Mouse (Mus musculus) spleen, adult 12 weeks (tissue): Measurements from ENCODE around the gene Dus2.

Experiments
- DNase-seq: peaks from one replicate; pipeline ENCODE4 v3.0.0; 2022; ENCODE audit warnings: low spot score

Gene Dus2

DNA sequence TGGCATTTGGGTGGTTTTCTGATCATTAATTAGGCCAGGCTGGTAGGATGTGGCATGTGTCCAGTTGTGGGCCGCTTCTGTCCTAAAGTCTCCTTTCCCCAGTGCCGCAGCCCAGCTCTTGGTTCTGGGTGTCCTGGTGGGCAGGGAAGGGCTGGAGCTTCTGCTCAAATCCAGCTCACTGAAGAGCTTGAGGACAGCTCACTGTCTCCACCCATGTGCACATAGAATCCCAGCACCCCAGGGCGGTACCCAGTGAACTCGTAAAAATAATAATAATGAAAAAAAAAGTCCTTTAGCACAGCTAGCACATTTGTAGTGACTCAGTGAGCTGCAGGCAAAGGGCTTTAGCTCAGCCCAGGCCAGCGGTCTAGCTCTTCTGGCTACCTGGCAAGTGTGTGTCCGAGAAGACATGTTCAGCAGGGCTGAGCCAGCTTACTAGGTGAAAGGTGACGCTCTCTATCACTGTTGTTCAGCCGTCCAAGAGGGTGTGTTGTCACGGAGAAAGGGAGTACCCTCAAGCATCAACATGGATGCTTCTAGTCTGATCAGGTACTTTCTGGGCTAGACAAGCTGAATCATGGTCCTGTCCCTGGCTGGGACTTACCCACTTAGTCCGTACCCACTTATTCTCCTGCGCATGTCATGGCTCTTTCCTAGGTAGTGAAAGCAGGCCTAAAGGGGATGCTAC is 55.9 kb downstream of the Dus2 start:
- no peak for DNase-seq

DNA sequence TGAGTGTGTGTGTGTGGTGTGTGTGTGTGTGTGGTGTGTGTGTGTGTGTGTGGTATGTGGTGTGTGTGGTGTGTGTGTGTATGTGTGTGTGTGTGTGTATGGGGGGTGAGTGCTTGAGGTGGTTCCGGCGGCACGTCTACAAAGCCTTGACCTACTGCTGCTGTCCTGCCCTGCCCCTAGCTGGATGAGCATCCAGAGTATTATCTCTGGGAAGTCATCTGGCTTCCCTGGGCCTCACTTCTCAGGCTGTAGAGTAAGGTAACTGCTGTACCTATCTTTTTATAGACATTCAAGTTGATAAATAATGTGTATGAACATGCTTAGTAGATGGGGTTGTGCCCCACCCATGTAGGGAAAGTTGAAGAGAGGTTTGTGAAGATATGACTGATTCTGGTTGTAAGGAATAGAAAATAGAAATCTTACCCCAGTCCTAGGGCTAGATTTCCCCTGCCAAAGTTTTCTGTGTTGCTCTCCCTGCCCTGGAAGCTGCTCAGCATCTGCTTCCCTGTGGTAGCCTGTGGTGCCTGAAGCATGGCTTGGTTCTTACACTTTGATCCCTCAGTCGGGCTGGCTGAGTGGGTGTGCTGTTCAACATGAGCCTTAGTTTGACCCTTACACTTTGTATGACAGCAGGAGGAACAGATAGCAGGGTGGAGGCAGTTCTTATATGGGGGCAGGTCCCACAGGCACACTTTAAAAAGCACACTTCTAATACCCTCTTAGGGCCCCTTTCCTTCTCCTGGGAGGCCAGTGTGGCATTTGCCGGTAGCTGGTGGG is 56.9 kb downstream of the Dus2 start:
- no peak for DNase-seq

DNA sequence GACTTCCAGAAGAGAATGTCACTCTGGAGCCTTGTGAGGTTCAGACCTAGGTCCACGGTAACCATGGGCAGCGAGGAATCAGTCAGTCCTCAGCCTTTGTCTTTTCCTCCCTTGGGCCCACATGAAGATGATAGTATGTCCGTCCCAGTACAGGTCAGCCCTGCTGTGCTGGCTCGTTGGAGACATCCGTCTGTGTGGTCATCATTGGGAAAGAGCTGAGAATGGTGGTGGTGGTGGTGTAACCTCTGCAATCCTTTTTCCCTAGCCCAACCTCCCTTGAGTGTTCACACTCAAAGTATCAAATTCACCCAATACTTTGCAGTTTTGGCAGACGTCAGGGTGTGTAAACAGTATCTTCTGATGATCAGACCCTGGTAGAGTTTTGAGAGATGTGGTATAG is 58.7 kb downstream of the Dus2 start:
- DNase-seq = no peak

DNA sequence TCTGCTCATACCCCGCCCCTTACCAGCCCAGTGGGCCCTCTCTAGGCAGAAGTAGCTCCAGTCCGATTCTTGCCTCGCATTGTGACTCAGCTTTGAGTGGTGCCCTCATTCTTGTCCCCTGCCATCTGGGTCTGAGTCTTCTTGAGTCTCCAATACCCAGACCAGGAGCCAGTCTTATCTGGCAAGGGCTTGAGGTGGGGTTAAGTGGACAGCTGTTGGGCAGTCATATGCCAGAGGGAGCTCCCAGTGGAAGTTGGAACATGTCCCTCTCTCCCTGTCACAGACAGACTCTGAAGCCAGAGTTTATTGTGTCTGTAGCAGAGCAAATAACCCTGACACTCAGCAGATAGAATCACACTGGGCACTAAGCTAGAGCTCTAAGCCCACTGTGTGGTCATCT is 59.9 kb downstream of the Dus2 start:
- DNase-seq = no peak

DNA sequence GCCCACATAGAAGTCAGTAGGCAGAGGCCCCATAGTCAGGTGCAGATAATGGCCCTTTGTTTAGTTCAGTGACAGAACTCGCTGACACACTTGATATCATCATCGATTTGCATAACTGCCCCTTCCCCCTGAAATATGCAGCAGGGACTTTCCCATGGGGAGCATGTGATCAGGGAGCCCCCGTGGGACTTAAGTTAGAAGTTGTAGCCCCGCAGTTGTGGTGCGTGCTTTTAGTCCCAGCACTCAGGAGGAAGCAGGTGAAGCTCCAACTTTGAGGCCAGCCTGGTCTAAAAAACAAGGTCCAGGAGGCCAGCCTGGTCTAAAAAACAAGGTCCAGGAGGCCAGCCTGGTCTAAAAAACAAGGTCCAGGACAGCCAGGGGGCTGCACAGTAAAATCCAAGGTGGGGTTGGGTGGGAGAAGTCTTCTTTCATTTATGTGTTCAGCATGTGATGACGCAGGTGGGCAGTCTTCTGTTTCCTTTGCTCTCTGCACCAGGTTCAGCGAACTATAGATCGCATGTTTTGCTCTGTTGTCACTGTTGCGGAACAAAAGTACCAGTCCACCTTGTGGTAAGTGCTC is 61.5 kb downstream of the Dus2 start:
- DNase-seq = peak; percentile 64

DNA sequence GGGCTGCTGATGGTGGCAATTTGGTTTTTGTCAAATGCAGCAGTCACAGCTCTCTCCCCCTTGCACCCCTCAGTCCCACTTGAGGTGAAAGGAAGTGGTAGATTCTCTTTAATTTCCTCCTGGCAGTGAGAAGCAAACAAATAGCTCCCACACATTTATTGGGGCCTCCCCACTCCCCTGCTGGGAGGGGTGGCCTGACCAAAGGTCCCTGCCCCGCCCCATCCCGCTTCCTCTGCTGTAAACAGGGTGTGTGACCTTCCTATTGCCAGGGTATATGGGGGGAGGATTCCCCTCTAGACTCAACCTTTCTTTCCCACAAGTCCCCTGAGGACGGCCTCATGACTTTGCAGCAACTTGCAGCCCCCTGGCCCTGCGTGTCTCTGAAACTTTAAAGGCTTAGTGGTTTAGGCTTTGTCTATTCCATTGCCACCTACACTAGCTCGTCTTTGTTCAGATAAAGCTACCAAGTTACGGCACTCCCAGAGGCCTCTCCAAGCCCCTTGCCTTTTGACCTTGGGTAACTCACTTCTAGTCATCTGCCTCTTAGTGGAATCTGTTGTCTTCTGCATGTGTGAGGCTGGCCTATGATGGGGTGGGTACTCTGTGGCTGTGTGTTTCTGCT is 63.2 kb downstream of the Dus2 start:
- peak; percentile 74 for DNase-seq

DNA sequence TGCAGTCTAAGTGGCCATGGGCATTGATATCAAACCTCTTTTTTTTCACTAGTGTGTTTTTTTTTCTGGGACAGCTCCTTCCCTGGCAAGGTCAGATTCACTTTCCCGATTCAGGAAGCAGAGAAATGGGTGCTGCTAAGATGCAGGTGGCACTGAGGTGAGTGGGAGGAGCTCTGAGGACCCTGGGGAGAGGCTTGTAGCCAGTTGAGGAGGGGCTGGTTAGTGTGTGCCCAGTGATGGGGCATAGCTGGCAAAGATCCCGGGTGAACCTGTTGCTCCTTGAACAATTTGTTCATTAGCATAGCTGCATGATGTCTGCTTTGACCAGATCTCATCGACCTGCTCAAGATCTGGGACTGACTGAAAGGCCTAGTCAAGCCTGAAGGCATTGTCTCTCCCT is 63.9 kb downstream of the Dus2 start:
- no peak for DNase-seq

DNA sequence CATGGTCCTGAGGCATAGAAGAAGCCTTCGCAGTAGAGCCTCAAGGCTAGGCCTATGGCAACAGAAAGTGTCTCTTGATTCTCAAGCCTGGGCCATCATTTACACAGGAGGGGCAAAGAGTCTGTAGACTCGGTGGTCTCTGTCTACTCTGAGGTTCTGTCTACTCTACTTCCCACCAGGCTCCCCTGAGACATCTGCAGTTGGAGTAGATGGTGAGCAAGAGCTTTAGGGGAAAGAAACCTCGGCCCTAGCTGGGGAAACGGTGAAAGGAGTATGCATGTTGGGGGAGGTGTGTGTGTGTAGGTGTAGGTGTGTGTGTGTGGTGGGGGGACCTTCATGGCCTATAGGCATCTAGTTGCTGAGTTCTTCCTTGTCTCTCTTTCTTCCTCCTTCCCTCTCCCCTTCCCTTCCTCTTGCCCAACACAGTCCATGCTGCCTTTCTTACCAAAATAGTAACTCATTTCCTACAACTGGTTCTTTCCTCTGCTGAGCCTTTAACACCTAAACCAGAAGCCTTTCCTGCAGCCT is 65.4 kb downstream of the Dus2 start:
- no peak for DNase-seq

DNA sequence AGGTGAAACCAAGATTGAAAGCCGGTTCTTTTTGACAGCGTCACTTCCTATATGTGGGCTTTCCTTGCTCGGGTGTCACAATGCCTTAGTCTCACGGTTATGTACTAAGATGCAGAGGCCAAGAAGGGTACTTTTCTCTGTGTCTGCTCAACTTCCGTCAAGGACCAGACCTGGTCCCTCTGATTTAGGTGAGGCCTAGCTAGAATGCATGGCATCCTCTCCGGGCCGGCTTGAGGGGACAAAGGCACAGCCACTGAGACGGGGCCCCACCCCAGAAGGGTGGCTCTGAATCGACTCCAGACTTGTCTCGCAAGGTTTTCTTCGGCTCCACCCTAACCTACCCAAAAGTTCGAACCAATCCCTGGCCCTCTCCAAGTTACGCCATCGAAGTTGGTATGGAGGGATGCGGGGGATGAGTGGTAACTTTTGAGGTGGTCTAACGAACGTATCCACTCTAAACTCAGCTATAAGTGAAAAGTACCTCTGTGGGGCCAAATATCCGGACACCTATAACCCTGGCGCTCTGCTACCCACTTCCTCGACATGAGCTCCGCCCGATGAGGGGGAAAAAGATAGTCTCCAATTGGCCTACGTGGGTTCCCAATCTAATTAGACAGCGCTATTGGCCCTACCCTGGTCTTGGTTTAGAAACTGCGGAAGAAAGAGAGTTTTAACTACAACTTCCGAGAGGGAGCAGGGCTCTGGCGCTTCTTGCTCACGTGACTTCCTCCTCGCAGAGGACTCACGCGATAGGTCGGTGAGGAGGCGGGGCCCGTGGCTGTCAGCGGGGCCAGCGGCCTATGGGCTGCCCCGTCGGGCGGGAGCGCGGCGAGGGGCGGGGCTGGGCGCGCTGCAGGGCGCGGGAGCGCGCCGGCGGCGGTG is 67.8 kb downstream of the Dus2 start, which contains the start of gene Nfatc3:
Gene Nfatc3 (plus strand): TSS at position 110 of the 882 bp plus-strand sequence.
- DNase-seq = peak; percentile 93

DNA sequence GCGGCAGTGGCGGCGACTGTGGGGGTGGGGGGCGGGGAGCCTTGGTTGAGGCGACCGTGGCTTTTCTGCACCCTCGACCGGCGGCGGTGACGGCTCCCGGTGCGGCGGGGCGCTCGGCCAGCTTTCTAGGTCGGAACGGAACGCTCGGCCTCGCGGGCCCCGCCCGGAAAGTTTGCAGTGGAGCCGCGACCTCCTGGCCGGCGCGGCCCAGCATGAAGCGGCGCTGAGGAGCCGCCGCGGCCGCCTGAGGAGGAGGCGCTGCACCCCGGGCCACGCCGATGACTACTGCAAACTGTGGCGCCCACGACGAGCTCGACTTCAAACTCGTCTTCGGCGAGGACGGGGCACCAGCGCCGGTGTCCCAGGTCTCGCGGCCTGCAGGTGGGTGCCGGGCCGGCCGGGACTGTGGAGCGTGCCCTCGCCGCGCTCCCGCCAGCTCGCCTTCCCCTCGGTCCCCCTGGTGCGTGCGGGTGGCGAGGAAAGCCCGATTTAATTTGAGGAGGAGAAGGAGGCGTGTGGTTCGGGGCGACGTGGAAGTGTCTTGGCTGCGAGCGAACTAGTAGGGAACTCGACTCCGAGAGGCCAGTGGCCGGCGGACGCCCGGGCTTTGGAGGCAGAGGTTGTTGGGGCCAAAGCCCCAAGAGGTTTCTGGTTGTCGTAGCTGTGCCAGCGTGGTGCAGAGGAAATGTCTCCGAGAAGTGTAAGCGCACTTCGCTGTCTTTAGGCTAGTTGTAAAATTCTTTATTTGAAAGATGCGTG is 68.7 kb downstream of the Dus2 start:
- DNase-seq = peak; percentile 54

DNA sequence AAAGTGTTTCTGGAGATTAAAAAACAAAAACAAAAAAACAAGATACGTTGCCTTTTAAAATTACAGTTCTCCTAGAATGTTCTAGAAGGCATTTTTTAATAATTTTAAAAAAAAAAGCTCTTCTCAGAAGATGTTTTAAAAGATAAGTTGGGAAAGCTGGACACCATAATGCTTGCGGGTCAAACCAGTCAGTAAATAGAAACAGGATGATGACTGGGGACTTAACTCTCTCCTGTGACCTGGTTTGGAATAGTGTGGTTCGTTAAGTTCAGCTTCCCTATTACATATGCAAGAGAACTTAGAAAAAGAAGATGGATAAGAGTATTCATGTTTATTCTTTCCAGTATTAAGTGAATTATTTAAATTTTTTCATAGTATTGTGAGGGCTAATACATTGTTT is 69.4 kb downstream of the Dus2 start:
- DNase-seq = no peak

DNA sequence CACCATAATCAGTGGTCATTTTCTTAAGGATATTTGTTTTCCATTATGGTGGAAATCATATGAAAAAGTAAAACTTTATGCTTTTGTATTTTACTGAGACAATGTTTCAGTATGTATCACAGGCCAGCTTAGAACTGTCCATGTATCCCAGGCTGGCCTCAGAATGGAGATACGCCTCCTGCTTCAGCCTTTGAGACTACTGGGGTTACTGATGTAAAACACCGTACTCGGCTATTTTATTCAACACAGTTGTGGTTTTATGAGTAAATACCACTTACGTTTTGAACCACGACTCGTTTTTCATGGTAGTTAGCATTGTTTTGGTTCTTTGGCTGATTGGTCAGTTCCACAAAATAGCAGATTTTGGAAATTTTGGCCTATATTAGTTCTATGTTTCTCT is 70.5 kb downstream of the Dus2 start:
- DNase-seq = no peak

DNA sequence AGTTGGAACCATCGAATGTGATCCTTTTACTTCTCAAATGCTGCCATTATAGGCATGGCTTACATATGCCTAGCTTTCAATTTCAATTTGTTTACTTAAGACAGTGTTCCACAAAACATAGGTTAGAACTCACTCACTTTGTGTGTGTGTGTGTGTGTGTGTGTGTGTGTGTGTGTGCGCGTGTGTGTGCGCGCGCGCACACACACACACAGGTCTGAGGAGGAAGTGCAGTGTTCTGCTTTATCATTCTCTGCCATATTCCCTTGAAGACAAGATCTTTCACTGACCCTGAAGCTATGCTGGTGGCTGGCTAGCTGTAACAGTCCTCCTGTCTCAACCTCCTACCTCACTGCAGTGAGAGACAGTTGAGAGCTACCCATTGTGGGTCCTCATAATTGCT is 71.9 kb downstream of the Dus2 start:
- no peak for DNase-seq

DNA sequence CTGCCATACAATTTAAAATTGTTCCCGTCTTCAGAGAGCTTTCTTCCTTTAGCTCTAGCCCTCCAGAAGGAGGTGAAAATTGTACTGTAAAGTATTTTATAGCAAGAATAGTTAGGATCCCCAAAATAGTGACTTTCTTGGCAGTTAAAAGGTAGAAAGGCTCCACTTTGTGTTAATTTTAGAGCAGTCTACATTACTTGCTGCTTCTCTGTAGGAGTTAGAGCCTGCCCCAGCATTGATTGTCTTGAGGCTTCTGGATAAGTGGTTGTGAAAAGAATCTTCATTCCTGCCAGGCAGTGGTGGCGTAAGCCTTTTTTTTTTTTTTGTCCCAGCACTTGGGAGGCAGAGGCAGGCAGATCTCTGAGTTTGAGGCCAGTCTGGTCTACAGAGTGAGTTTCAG is 75.6 kb downstream of the Dus2 start:
- DNase-seq = no peak

DNA sequence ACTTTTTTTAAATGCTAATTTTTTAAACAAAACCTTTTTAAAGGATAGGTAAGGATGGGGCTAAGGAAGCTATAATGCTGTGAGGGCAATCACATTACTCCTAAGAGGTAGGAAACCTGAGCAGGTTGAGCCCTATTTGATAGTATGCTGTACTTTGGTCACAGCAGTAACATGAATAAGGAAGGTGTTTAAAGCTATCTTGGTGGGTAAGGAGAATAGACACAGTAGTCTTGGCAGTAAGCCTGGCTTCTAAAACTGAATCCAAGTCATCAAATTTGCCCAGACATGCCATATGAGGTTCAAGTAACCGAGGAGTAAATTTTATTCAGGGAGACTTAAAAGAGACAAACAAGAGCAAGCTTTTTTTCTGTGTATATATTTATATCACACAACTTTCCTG is 78.4 kb downstream of the Dus2 start:
- DNase-seq = no peak

DNA sequence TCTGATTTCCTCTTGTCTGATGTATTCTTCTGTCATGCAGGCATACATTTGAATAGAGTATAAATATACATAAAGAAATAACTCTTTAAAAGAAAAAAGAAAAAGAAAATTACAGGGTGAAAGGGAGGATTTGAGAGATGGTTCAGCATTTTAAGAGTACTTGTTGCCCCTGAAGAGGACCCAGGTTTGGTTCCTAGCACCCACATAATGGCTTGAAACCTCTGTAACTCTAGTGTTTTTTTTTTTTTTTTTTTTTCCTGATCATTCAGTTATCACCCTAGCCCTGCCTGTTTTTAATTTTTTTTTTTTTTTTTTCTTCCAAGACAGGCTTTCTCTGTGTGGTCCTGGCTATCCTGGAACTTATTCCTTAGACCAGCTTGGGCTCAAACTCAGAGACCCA is 81.0 kb downstream of the Dus2 start:
- no peak for DNase-seq

DNA sequence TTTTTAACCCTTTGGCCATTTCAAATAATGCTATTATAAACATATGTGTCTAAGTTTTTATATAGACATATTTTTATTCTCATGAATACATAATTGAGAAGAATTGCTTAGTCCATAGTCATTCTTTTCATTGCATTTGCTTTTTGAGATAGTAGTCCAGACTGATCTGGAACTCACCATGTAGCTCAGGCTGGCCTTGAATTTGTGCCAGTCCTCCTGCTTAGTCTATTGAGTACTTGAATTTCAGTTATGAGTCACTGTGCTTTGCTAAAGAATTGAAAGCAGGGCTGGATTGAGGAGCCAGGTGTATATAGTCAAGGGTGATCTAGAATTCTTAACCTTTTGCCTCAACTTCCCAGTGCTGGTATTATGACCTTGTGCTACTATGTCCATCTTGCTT is 83.1 kb downstream of the Dus2 start:
- no peak for DNase-seq

DNA sequence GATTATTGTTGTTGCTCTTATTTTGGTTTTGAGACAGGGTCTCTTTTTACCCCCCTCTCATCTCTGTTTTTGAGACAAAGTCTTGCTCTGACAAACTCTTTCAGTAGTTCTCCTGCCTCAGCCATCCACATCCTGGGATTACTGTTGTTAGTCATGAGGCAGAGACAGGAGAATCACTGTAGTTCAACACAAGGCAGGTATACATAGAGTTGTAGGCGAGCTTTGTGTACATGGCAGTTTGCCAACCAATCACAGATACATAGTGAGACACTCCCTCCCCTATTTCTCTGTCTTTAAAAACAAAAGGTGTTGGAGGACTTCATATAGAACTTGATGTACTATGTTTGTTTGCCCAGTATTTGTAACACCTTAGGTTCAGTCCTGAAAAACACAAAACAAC is 83.5 kb downstream of the Dus2 start:
- DNase-seq = no peak

DNA sequence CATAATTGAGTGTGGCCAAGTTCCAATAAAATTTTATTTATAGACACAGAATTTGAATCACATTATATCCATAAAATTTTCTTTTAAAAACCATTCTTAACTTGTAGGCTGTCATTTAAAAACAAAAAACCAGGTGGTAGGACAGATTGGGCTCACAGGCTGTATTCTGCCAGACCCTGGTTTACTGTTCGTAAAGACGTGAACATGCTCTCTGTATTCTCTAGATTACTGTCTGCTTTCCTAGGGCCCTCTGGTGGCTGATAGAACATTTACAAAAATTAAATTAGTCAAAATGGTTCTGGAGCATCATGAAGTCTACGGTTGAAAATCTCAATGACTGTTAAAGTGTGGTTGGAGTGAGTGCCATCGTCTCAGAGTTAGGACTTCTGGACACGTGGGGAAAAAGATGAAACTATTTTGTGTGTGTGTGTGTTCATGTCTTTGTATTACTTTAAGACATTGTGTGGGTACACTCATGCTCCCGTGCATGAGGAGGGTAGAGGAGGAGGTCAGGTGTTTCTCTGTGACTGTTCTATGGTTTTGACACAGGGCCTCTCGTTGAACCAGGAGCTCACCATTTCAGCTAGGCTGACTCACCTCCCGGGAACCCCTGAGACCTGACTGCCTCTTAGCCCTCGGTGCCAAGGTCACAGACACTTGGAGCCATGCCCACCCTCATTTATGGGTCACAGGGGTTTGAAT is 84.2 kb downstream of the Dus2 start:
- DNase-seq = no peak

DNA sequence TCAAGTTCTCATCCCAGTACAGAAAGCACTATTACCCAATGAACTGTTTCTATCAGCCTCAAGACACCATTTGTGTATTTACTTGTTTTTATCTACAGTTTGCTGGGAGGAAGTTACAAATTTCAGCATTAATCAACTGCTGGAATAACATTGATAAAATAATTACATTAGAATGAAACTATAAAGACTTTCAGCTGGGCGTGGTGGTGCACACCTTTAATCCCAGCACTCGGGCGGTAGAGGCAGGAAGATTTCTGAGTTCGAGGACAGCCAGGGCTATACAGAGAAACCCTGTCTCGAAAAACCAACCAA is 84.7 kb downstream of the Dus2 start:
- no peak for DNase-seq

DNA sequence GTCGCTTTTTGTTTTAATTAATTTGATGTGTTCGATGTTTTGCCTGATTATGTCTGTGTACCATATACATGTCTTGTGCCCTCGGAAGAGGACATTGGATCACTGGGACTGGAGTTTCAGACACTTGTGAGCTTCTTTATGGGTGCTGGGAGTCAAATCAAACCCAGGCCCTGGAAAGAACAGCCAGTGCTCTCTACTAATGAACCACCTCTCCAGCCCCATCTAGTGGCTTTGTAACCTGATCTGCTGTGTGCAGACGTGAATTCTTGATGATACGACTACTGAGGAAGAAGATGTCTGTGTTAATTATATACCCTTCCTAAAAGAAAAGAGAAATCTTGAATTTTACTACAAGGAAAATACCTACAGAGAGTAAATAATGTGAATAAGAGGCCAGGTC is 85.5 kb downstream of the Dus2 start:
- no peak for DNase-seq
